Mouse (Mus musculus): ENCODE results near the gene Nudt22.

Gene Nudt22

DNA sequence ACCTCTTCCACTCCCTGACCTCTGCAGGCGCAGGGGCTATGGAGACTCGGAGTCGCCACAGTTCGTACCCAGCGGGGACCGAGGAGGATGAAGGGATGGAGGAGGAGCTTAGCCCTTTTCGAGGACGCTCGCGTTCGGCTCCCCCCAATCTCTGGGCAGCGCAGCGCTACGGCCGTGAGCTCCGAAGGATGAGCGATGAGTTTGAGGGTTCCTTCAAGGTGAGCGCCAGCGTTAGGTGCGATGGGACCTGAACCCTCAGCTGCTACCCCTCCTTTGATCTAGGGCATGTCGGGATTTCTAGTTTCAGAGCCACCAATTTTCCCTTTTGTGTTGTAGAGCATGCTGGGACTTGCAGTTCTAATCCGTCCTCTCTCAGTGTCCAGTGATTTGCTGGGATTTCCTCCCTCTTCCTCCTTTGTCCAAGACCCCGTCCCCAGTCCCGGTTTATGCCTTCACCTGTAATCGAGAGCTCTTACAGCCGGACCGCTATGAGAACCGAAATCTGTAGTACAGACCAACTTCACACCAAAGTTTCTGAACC is 45.2 kb downstream of the Nudt22 start:
- peak in 1 of 2 experiments; percentile 23 for DNase-seq (ENCODE audit: low read depth in 2 of 2, low spot score in 2 of 2)

DNA sequence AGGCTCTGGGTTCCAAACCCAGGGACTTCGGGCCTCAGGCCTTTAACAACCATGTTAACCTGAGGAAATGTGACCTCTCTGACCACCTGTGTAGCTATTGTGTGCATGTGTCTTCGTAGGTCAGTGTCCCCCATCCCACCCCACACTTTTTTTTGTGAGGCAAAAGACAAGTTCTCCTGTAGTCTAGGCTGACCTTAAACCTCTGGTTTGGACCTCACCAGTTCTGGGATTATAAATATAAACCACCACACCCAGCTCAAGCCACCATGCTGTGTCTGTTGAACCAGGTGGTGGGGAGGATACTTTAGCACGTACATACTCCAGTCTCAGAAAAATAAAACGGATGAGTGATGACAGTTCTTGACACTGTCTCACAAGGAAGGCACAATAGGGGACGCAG is 46.0 kb downstream of the Nudt22 start:
- DNase-seq (ENCODE audit: low read depth in 2 of 2, low spot score in 2 of 2), result no peak

DNA sequence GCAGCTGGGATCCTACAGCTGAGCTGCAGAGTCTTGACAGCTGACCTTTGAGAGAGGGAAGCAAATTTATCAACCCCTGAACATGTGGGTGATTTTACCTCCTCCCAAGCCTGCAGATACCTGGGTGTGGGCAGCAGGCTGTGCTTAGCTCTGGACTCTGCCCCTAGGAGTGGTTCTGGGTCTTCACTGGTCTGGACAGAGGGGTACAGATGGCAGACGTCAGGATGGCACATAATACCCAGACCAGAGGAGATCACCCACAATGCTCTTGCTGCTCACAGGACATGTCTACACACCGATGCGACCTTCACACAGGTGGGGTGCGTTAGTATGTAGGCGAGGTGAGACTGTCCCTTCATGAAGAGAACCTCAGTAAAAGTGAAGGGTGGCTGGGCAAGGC is 46.4 kb downstream of the Nudt22 start:
- no peak for DNase-seq (ENCODE audit: low read depth in 2 of 2, low spot score in 2 of 2)

DNA sequence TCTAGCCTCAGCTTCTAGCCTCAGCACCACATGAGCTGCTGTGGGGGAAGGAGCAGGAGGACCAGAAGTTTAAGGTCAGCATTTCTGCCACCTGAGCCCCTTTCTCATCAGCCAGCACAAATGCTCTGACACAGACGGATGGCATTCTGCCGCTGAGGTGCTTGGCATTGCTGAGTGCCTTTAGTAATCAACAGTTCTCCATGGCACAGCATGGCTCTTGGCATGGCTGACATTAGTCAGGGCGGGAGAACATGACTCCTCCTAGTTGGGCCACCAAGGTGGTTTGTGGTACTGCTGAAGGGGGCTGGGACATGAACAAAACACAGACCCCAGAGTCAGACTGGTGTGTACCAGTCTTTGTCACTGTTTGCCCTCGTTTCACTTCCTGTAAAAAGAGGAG is 47.7 kb downstream of the Nudt22 start:
- DNase-seq (ENCODE audit: low read depth in 2 of 2, low spot score in 2 of 2), result no peak

DNA sequence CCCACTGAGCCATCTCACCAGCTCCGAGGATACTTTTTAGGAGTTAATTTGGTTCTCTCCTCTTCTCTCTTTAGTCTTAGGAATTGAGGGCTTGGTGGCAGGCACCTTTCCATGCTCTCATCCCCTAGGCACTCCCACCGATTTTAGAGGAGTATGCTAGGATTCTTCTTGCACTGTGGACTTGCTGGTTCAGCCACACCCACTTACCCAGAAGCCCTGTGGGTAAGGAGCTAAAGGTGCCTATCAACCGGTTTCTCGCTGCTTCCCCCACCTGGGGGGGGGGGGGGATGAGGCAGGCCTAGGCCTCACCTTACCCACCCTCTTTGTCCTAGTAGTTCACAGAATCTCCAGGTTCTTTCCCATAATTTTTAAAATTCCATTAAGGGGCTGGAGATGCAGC is 48.2 kb downstream of the Nudt22 start:
- DNase-seq (ENCODE audit: low read depth in 2 of 2, low spot score in 2 of 2), result no peak

DNA sequence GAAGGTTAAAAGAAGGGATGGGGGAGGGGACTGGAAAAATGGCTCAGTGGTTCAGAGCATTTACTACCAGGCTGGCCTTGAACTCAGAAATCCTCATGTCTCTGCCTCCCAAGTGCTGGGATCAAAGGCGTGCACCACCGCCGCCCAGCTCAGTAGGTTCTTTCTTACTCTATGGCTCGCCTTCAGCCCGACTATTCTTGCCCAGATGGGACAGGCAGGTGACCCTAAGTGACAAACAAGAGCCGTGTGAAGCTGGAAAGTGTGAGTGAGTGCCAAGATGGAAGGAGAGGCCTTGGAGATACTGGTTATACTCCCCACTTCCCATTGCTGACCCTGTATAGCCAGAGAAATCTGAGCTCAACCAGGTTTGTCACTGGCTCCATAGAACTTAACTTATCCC is 52.2 kb downstream of the Nudt22 start:
- no peak for DNase-seq (ENCODE audit: low read depth in 2 of 2, low spot score in 2 of 2)

Data from CD8-positive naive resting alpha-beta T cell, adult 2 months (primary cell).